Mouse (Mus musculus): ENCODE measurements around the gene Rtp1.

The Rtp1 gene

DNA sequence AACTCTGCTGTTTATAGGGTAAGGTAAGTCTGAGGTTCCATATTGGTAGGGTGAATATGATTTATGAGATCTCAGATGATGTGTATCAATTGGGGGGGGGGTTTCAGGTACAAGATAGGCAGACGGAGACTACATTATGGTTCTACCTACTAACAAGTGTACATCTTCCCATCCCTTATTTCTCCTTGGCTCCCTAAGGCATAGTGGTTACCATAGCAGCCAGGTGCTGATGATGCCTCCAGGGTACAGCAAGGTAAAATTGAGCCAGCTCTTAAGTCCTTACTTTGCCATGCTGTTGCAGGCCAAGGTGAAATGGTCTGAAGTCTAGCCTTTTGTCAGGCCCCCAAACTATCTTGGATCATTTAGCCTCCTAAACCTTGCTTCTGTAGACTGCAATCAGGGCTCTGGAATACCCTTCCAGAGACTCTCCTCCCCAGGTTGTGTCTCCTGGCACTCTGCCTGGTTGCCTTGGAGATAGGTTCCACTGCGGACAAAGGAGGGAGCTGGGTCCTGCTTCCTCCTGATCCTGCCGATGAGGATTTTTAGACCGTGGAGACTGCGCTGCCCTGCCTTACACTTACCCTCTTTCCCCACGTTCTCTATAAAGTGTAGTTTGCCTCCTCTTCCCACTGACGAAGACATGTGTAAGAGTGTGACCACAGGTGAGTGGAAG is at the start of gene Rtp1:
Gene Rtp1 (plus strand): TSS at position 487 of the 673 bp plus-strand sequence.
- in situ Hi-C loops (cut with MboI, MseI), result no loop called here

DNA sequence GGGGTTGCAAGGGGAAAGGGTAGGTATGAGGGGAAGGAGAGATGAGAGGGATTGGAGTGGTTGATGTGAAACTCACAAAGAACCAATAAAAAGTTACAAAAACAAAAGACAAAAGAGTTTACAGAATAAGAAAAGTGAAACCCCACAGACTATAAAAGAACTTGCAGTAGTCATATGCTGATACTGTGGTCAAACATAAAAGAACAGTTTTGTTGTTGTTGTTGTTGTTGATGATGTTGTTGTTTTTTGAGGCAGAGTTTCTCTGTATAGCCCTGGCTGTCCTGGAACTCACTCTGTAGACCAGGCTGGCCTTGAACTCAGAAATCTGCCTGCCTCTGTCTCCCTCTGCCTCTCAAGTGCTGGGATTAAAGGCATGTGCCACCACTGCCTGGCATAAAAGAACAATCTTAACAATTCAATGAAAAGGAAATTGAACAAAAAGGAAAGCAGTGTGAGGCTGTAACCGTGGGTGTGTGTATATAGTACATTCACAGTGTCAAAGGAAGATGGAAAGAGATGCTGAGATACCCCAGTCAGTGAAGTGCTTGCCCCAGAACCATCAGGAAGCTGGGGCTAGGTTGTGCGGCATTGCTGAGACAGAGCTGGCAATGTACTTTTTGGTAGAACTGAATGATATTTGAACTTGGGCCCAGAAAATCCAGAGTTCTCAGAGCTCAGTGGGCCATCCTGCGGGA is 49.2 kb upstream of the Rtp1 start:
- in situ Hi-C loops (cut with MboI, MseI), result no loop called here

DNA sequence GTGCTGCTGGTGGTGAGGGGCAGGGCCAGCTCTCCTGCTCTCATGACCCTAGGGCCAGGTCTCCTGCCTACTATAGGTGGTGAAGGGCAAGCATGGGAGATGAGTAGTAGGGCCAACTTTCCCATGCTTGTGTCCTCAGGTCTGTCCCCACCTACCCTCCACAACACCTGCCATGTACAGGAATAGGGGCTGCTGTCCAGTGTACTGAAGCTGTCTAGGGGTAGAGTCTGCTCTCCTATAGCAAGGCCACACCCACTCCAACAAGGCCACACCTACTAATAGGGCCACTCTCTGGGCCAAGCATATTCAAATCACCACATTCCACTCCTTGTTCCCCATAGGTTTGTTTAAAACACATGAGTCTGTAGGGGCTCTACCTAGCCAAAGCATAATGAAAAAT is 44.6 kb upstream of the Rtp1 start:
- in situ Hi-C loops (cut with MboI, MseI), result no loop called here

DNA sequence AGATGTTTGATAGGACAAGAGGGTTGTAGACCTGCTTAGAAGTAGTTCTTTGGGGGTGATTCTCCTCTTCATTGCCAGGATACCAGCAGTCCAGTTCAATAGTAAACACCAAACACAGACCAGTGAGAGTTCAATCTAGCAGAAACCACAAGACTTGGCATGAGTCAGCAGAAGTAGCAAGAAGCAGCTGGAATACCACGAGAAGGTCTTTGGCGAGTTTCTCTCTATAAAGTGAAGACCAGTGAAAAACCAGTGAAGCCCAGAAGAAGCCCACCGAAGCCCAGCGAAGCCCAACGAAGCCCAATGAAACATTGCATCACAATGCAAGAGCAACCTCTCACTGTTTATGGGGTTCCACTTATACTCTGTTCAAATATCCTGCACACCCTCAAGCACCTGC is 31.0 kb upstream of the Rtp1 start:
- in situ Hi-C loops (cut with MboI, MseI), result loop anchor here (5.0 kb wide), 1 partner anchor 236 kb away; no protein-coding TSS in a partner anchor

DNA sequence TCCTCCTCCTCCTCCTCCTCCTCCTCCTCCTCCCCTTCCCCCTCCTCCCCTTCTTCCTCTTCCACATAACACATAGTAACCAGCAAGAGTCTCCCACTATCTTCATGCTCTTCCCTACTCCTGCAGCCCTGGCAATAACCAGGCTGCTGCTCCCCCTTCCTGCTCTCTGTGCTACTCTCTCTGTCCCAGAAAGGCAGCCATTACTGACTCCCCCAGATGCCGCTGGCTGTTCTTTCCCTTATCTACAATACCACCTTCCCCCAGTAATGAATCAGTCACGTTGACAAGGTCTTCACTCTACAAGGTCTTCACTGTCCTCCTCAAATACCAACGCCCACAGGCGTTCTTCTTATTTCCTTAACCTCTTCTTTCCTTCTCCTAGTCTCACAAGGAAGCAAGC is 27.5 kb upstream of the Rtp1 start:
- in situ Hi-C loops (cut with MboI, MseI), result loop anchor here (5.0 kb wide), 1 partner anchor 169 kb away; no protein-coding TSS in a partner anchor

DNA sequence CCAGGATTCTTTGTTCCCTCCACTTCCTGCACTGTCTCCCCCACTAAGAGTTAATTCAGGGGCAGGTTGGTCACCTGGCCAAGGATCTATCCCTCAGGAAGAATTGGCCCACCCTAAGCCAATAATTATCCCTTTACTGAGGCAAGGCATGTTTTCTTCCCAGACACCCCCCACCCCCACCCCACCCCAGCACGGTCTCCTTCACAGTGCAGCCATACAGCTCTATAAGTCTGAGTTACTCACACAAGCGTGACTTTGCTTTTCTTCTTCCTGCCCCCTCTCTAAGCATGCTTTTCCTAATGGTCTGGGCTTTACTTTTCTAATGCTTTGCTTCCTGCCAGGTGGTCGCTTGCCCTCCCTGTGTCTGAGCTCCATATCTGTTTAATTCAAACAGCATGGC is 27.0 kb upstream of the Rtp1 start:
- in situ Hi-C loops (cut with MboI, MseI), result loop anchor here (5.0 kb wide), 1 partner anchor 170 kb away; no protein-coding TSS in a partner anchor

DNA sequence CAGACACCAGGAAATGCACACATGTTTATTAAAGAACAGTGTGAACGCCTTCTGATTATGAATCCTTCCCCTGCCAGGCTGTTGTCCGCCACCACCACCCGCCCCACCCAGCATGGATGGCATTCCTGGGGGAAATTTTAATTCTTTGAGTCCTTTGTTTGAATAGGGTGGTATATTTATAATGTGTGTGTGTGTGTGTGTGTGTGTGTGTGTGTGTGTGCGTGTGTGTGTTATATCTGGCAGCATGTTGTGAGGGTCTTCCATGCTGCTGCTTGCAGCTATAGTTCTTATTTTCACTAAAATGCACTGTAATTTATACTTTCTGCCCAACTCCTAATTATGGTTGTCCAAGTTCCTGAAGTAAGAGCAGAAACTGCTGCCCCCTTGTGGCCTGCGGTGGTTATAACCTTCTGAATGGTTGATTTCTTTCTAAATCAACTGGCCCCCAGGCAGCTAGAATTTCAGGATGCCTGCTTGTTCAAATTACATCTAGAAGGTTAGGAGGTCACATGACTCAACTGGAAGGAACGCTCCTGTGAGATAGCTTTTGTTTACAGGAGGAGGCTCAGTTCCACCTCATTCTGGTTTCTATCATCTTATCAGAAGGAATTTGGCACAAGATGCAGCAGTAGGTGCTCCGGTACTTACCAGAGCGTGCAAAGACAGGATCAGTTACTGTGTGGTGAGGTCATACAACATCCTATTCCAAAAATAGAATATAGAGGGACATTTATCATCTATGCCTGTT is 25.8 kb upstream of the Rtp1 start:
- in situ Hi-C loops (cut with MboI, MseI), result loop anchor here (5.0 kb wide), 1 partner anchor 171 kb away; no protein-coding TSS in a partner anchor

DNA sequence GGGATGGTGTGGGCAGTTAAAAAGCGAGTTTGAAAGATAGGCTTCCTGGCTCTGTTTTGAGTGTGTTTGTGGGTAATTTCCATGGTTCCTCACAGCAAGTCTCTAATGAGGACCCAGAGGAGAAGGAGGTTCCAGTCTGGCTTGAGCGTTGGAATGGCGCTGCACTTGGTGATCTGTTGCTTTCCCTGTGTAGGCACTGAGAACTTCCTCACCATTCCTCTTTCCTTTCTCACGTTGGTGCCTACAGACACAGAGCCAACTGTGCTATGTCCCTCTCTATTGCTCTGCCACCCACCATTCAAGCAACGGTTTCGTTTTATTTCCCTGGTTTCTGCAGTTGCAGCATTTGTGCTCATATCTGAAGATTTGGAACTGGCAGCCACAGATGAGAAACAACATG is 16.0 kb upstream of the Rtp1 start:
- in situ Hi-C loops (cut with MboI, MseI), result no loop called here

DNA sequence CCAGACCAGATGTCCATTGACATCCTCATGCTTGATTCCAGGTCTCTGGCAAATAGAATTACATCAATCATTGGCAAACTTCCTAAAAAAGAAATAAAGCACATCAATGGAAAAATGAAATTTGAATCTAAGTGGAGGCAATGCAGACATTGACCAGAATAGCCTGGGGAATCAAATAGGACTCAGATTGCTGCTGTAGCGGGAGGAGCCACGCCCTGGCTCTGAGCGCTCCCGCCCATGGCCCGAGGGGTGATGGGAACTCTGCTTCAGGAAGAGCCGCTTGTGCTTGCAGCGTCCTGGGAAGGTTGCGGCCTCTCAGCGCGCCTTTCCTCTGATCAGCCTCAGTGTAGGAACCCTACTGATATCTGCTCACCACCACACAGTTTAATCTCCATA is 12.7 kb upstream of the Rtp1 start:
- in situ Hi-C loops (cut with MboI, MseI), result no loop called here

DNA sequence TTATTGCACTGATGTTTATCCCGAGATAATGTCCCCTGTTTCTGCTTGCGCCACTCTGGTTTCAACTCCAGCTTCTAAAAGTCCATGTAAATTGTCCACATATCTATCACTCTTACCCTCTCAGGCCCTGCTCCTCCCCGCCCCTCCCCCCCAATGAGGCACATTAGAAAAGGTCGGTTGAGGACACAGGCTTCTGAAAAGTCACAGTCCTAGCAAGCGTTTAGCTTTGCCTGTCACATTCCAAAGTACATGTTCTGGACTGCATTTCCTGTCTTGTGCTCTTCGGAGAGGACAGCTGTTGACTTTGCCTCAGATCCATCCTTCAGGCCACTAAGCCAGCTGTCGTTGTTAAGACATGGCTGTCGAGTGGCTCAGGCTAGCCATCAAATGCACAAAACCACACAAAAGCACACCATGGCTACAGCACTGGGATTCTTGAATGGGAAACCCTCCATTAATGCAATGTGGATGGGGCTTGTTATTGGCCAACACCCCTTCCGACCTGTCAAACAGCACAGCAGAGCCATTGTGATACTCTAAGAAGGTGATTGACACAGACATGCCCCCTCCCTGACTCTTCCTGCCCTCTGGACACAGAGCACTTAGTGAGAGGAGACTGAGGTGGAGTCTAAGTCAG is 12.2 kb upstream of the Rtp1 start:
- in situ Hi-C loops (cut with MboI, MseI), result no loop called here

DNA sequence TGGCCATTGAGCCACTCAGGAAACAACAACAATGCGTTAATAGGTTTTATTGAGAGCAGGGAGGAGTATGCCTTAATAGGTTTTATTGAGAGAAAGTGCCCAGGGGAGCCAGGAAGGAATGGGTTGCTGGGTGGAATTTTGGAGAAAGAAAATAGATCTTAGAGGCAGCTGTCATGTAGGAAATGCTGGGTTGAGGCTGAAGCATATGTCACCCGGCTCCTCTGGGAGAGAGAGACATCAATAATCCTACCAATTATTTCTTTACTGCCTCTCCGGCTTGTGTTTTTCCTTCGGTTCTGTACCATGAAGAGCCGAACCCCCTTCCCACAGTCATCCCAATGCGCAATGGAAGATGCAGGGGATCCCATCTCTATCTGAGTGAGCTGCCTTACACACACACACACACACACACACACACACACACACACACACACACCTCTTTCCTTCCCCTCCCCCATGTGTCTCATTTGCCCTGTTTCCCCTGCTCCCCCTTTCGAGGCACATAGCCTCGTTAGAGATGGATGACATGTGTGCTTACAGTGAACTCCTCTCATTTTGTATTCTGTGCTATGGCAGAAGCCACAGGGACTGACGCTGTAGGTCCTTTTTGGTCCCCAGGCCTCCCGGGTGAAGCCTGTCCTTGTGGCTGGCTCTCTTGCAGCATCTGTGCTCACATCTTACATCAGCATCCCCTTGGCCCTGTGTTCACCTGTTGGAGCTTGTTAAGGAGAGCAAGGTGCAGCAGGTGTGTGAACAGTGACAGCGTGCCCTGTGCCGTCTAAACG is 11.3 kb upstream of the Rtp1 start:
- in situ Hi-C loops (cut with MboI, MseI), result no loop called here

DNA sequence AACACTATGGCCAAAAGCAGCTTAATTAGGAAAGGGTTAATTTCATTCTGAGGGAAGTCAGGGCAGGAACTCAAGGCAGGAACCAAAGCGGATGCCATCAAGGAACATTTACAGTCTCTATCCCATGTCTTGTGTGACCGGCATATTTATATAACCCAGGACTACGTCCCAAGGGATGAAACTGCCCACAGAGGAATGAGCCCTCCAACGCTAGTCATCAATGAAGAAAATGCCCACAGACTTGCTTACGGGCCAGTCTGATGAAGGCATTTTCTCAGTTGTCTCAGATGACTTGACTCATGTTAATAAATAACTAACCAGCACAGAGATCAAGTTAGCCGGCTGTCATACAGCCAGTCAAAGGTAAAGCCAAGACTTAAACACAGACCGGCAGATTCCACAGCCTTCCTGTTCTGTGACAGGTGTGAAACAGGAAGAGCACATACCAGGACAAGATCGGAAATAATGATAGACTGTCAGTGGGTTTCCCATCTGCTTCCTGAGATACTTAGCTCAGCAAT is 9.3 kb upstream of the Rtp1 start:
- in situ Hi-C loops (cut with MboI, MseI), result no loop called here

DNA sequence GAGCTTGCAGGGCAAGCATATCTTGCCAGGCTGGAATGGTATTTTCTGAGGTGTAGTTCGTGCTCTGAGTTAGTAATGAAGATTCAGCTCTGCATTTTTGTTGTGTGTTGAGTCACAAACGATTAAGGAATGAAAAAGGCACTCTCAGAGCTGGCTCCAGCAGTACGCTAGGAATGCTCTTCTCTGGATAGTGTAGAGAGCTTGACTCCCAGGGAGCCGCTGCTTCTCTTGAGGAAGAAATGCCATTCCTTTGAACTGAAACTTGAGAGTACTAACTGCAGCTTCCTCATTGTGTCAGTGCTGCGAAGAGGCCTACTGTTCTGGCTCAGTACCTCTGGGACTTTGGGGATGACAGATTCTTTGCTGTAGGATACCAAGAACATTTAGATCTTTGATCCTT is 5.1 kb upstream of the Rtp1 start:
- in situ Hi-C loops (cut with MboI, MseI), result no loop called here

DNA sequence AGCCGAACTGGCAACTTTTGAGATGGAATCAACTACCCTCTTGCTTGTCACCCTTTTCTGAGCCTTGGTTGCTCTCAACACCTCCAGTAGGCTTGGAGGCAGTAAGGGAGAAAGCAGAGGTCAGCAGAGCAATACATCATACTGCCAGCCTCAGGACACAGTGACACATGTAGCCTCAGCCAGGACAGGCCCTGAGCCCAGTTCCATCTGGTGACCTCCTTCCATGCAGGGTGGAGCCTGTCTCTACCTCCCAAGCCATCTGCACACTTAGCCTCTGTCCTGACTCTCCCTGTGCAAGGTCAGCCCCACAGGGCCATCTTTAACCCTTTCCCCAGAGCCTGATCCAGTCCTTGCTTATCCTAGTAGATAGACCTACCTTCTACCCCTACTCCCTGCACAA is 1.2 kb upstream of the Rtp1 start:
- in situ Hi-C loops (cut with MboI, MseI), result no loop called here

DNA sequence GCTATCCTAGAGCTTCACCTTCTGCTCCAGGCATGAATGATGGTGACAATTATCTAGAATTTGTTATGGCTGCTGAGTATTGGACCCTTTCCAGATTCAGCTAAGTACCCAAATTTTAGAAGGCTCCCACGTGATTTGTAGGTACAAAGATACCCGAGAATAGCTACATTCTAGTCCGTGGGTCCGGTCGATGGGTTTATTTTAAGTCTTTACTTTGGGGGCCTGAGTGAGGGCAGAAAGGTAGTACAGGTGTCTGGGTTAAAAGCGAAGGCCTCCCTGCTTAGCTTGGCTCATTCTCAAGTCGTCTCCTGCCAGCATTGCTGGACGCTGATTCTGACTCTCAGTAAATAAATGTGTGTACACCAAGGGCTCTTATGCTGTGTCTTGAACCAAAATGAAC is 1.1 kb downstream of the Rtp1 start:
- in situ Hi-C loops (cut with MboI, MseI), result no loop called here

DNA sequence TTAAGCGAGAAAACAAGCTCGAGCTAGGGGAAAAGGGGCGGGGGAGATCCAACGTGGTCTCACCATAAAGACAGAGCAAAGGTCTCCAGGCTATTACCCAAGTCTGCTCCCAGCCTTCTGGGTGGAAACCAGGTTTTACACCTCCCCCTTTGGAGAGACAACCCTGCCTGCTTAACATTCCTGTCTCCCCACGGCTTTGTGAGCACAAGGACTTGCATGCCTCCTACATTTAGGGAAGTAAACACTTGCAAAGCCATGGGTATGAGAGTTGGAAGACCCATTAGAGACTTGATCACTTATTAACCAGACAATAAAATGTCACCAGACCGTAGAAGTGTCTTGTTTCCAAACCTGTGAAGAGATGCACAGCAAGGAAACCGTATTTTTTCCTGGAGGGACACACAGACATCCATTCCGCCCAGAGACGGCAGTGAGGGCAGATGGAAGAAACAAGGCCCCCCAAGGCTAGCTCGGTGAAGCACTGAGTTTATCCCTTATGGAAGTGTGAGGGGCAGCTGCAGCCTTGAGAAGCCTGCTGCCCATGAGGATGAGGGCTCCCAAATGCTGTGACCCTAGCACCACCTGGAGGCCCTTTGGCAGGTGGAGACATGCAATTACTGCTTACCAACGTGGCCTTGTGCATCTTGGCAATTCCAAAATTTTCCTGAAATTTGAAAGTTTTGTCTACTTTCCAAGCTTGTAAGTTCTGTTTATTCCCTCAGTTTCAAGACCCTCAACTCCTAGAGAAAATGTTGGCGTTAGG is 8.7 kb downstream of the Rtp1 start:
- in situ Hi-C loops (cut with MboI, MseI), result no loop called here

DNA sequence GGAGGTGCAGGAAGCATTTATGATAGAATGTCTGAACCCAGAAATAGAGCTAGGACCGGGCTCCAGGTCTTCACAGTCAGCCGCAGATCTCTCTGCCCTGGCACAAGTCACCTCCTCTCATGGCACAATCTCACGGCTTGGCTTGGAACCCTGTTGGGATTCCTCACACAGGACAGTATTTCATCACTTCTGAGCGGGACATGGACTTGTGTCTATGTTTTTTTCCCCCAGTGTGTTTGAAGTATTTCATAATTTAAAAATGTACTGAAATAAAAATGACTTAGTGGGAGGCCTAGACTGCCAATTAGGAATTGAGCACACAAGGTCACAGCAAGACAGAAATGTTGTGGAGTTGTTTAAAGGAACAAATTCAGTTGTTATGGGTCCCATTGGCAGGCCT is 15.3 kb downstream of the Rtp1 start:
- in situ Hi-C loops (cut with MboI, MseI), result no loop called here

DNA sequence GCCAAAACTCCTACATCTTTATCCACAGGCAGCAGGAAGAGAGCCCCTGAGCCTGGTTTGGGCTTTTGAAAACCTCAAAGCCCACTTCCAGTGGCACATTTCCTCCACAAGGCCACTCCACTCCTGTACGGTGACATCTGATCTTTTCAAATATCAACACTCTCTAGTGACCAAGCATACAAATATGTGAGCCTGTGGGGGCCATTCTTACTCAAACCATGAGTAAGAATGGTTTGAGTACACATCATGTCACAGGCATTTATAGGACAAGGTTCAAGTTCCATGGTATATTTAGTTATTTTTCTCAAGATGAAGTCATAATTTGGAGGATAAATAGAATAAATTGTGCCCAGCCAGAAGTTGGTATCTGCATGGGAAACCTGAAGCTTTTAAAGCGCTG is 21.0 kb downstream of the Rtp1 start:
- in situ Hi-C loops (cut with MboI, MseI), result loop anchor here (5.0 kb wide), 1 partner anchor 442 kb away; the partner anchor contains the start of gene Sst

DNA sequence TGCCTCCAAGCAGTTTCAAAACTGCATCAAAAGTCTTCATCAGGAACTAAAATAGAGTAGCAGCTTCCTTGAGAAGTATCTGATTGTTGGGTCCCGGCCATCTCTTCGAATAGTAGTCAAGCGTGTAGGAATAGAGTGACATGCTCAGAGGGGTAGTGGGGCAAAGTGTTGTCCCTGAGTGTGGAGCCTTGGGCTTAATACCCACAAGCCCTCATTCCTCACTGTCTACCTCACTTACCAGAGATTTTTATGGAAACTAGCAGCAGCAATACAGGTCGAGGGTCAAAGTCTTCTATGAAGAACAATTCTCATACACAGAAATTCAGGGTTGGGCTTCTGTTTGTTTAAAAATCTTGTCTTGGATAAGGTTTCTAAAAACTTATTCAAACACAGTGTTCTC is 21.9 kb downstream of the Rtp1 start:
- in situ Hi-C loops (cut with MboI, MseI), result no loop called here

DNA sequence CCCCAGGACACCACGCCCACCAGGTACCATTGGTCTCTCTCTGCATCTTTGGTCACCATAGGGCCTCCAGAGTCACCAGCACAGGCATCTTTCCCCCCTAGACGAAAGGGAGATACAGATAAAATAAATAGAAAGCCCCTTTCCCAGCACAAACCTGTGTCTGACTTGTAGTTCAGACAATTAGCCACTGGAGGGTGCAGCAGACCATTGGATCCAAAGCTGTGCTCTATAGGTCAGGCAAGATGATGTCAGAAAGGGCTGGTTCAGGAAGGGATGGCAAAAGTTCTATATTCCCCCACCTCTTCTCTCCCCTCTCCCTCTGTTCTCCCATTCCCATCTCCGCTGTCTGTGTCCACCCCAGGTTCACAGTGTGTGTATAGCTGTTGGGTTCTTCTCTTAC is 23.5 kb downstream of the Rtp1 start:
- in situ Hi-C loops (cut with MboI, MseI), result no loop called here

All from regulatory T cell (primary cell).